Mouse (Mus musculus): ENCODE measurements around the gene Olfr1238. TPM values are rescaled to one million over a fixed set of nuclear protein-coding genes. Genes with fewer than 3 reads are reported as not detected.

Gene Olfr1238
- polyA plus RNA-seq (2014; fragmentation: Illumina TruSeq; extraction: RNeasy Lipid Tissue Mini Kit (QIAGEN cat#74804); ENCODE audit: insufficient read depth, low read depth, low replicate concordance): not detected

DNA sequence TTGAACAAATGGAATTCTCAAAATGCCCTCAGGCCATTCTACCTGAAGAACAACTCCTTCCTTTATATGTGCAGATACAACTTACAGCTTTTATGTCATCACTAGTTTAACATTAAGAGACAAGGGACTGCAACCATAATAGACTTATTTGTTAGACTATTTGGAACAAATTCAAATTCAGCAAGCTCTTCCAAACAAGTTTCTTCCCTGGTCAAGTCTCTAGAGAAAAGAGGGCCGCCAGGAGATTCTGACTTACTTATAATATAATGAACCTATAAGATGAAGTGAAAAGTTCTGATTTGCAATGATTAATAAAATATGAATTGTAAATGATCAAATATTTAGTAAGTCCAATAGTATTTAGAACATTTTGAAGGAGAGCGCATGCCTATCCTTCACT, at the start of gene Olfr1238:
Gene Olfr1238, minus strand, starts transcription at position 101 of the 400 bp plus-strand sequence.

DNA sequence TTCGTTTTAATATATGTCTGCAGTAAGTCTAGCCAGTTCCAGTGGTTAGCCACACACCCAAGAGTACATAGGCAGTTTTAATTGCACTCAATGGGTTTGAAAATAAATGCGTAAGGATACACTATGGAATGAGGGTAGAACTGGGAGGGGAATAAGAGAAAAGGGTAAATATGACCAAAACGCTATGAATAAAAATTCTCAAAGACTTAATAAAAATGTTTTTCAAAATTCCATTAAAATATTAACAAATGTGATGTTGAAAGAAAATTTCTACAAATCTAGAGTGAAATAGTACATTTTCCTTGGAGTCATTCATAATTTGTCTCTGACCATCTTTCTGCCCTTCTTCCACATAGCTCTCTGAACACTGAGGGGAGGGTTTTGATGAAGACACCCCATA, 33.4 kb upstream of the Olfr1238 start, which contains the start of gene Olfr1240:
Gene Olfr1240, minus strand, starts transcription at position 101 of the 400 bp plus-strand sequence.

DNA sequence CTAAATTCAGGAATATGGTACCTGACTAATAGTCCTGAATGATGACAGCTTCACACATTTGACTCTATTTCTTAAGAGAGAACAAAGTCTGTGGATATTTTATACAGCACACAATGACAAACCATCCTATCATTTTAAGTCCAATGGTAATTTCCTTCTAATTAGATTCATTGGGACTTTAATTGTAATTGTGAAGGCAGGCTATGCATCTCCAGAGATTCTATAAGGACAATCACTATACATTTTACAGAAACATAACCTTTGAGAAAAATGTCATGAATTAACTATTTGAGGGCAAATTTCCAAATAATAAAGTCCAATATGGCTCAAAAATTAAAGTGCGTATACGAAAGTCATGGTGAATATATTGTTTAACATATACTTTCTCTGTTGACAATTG, 10.8 kb upstream of the Olfr1238 start, which contains the start of gene Olfr1239:
Gene Olfr1239, minus strand, starts transcription at position 101 of the 400 bp plus-strand sequence.

DNA sequence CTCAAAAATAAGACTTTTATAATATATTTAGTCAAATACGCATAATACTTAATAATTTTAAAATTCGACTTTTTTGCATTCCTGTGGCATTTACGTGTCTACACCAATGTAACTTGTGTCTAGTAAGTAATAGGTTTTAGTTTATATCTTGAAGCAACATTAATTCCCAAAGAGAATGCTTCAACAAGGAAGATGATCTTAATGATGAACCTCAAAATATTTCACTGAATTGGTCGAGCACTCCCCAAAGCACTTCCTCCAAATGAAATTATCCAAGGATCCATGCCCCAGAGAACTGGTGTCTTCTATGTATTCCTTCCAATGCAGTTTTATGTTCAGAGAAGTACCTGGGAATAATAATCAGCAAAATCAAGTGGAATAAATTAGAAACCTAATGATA, 44.7 kb downstream of the Olfr1238 start, which contains the start of gene Olfr1234:
Gene Olfr1234, minus strand, starts transcription at position 101 of the 400 bp plus-strand sequence.

Other genes starting within 250 kb of the Olfr1238 start
- not detected for gene Olfr1224-ps1, start 245.6 kb downstream of the Olfr1238 start, polyA plus RNA-seq (2014; fragmentation: Illumina TruSeq; extraction: RNeasy Lipid Tissue Mini Kit (QIAGEN cat#74804); ENCODE audit: insufficient read depth, low read depth, low replicate concordance)
- not detected for gene Olfr1225, start 235.0 kb downstream of the Olfr1238 start, polyA plus RNA-seq (2014; fragmentation: Illumina TruSeq; extraction: RNeasy Lipid Tissue Mini Kit (QIAGEN cat#74804); ENCODE audit: insufficient read depth, low read depth, low replicate concordance)
- not detected for gene Olfr1226, start 209.6 kb downstream of the Olfr1238 start, polyA plus RNA-seq (2014; fragmentation: Illumina TruSeq; extraction: RNeasy Lipid Tissue Mini Kit (QIAGEN cat#74804); ENCODE audit: insufficient read depth, low read depth, low replicate concordance)
- gene Olfr1228, start 155.6 kb downstream of the Olfr1238 start, polyA plus RNA-seq (2014; fragmentation: Illumina TruSeq; extraction: RNeasy Lipid Tissue Mini Kit (QIAGEN cat#74804); ENCODE audit: insufficient read depth, low read depth, low replicate concordance): not detected
- not detected for gene Olfr1229, start 121.7 kb downstream of the Olfr1238 start, polyA plus RNA-seq (2014; fragmentation: Illumina TruSeq; extraction: RNeasy Lipid Tissue Mini Kit (QIAGEN cat#74804); ENCODE audit: insufficient read depth, low read depth, low replicate concordance)
- not detected for gene Olfr1230, start 112.4 kb downstream of the Olfr1238 start, polyA plus RNA-seq (2014; fragmentation: Illumina TruSeq; extraction: RNeasy Lipid Tissue Mini Kit (QIAGEN cat#74804); ENCODE audit: insufficient read depth, low read depth, low replicate concordance)
- not detected for gene Olfr1231, start 102.6 kb downstream of the Olfr1238 start, polyA plus RNA-seq (2014; fragmentation: Illumina TruSeq; extraction: RNeasy Lipid Tissue Mini Kit (QIAGEN cat#74804); ENCODE audit: insufficient read depth, low read depth, low replicate concordance)
- gene Olfr1232, start 80.0 kb downstream of the Olfr1238 start, polyA plus RNA-seq (2014; fragmentation: Illumina TruSeq; extraction: RNeasy Lipid Tissue Mini Kit (QIAGEN cat#74804); ENCODE audit: insufficient read depth, low read depth, low replicate concordance): not detected
- not detected for gene Olfr1233, start 67.3 kb downstream of the Olfr1238 start, polyA plus RNA-seq (2014; fragmentation: Illumina TruSeq; extraction: RNeasy Lipid Tissue Mini Kit (QIAGEN cat#74804); ENCODE audit: insufficient read depth, low read depth, low replicate concordance)
- not detected for gene Olfr1234, start 44.8 kb downstream of the Olfr1238 start, polyA plus RNA-seq (2014; fragmentation: Illumina TruSeq; extraction: RNeasy Lipid Tissue Mini Kit (QIAGEN cat#74804); ENCODE audit: insufficient read depth, low read depth, low replicate concordance)
- not detected for gene Olfr1239, start 10.7 kb upstream of the Olfr1238 start, polyA plus RNA-seq (2014; fragmentation: Illumina TruSeq; extraction: RNeasy Lipid Tissue Mini Kit (QIAGEN cat#74804); ENCODE audit: insufficient read depth, low read depth, low replicate concordance)
- not detected for gene Olfr1240, start 33.3 kb upstream of the Olfr1238 start, polyA plus RNA-seq (2014; fragmentation: Illumina TruSeq; extraction: RNeasy Lipid Tissue Mini Kit (QIAGEN cat#74804); ENCODE audit: insufficient read depth, low read depth, low replicate concordance)
- gene Olfr1241, start 77.5 kb upstream of the Olfr1238 start, polyA plus RNA-seq (2014; fragmentation: Illumina TruSeq; extraction: RNeasy Lipid Tissue Mini Kit (QIAGEN cat#74804); ENCODE audit: insufficient read depth, low read depth, low replicate concordance): not detected
- gene Olfr1242, start 88.7 kb upstream of the Olfr1238 start, polyA plus RNA-seq (2014; fragmentation: Illumina TruSeq; extraction: RNeasy Lipid Tissue Mini Kit (QIAGEN cat#74804); ENCODE audit: insufficient read depth, low read depth, low replicate concordance): not detected
- not detected for gene Olfr1243, start 121.8 kb upstream of the Olfr1238 start, polyA plus RNA-seq (2014; fragmentation: Illumina TruSeq; extraction: RNeasy Lipid Tissue Mini Kit (QIAGEN cat#74804); ENCODE audit: insufficient read depth, low read depth, low replicate concordance)
- gene Olfr1245, start 168.8 kb upstream of the Olfr1238 start, polyA plus RNA-seq (2014; fragmentation: Illumina TruSeq; extraction: RNeasy Lipid Tissue Mini Kit (QIAGEN cat#74804); ENCODE audit: insufficient read depth, low read depth, low replicate concordance): not detected
- not detected for gene Olfr1246, start 183.5 kb upstream of the Olfr1238 start, polyA plus RNA-seq (2014; fragmentation: Illumina TruSeq; extraction: RNeasy Lipid Tissue Mini Kit (QIAGEN cat#74804); ENCODE audit: insufficient read depth, low read depth, low replicate concordance)
- not detected for gene Olfr1247, start 204.5 kb upstream of the Olfr1238 start, polyA plus RNA-seq (2014; fragmentation: Illumina TruSeq; extraction: RNeasy Lipid Tissue Mini Kit (QIAGEN cat#74804); ENCODE audit: insufficient read depth, low read depth, low replicate concordance)
- not detected for gene Olfr1248, start 208.6 kb upstream of the Olfr1238 start, polyA plus RNA-seq (2014; fragmentation: Illumina TruSeq; extraction: RNeasy Lipid Tissue Mini Kit (QIAGEN cat#74804); ENCODE audit: insufficient read depth, low read depth, low replicate concordance)
- not detected for gene Olfr1249, start 225.3 kb upstream of the Olfr1238 start, polyA plus RNA-seq (2014; fragmentation: Illumina TruSeq; extraction: RNeasy Lipid Tissue Mini Kit (QIAGEN cat#74804); ENCODE audit: insufficient read depth, low read depth, low replicate concordance)